Mouse (Mus musculus) forebrain, embryonic 14.5 days (tissue): Measurements from ENCODE around the gene Cactin. TPM values are rescaled to one million over a fixed set of nuclear protein-coding genes. Genes with fewer than 3 reads are reported as not detected.

Experiments used
- ATAC-seq: fragments of 200-750 bp; cut with Nextera tagmentation; 2 replicates; pipeline ENCODE4 v1.8.0; 2017; ENCODE audit warnings: mild to moderate bottlenecking, moderate library complexity
- DNase-seq: peaks from one replicate; pipeline ENCODE4 v3.0.0-alpha.2; 2015; ENCODE audit warnings: low spot score
- H3K27ac ChIP-seq: fragments of 300-500 bp; sonication (generic); 2 replicates; pipeline ENCODE4 v1.5.1; 2014; ENCODE audit warnings: low read depth, mild to moderate bottlenecking, control low read depth, low read length, moderate library complexity
- H3K27me3 ChIP-seq: fragments of 300-500 bp; sonication (generic); replicated peaks from 2 replicates; pipeline ENCODE4 v1.6.1; 2014; ENCODE audit warnings: low read length, control low read depth, mixed read lengths; ENCODE audit not compliant: control insufficient read depth, insufficient read depth
- H3K36me3 ChIP-seq: fragments of 300-500 bp; sonication (generic); 2 replicates; pipeline ENCODE4 v1.6.1; 2014; ENCODE audit warnings: low read length, control low read depth; ENCODE audit not compliant: control insufficient read depth, insufficient read depth
- H3K4me1 ChIP-seq: fragments of 300-500 bp; sonication (generic); 2 replicates; pipeline ENCODE4 v1.6.1; 2014; ENCODE audit warnings: antibody characterized with exemption, low read length, control low read depth; ENCODE audit not compliant: control insufficient read depth, insufficient read depth
- H3K4me2 ChIP-seq: fragments of 300-500 bp; sonication (generic); 2 replicates; pipeline ENCODE4 v1.6.1; 2014; ENCODE audit warnings: mild to moderate bottlenecking, control low read depth, low read length
- H3K4me3 ChIP-seq: fragments of 300-500 bp; sonication (generic); 2 replicates; pipeline ENCODE4 v1.5.1; 2014; ENCODE audit warnings: low read depth, low read length, control low read depth
- H3K9ac ChIP-seq: fragments of 300-500 bp; sonication (generic); 2 replicates; pipeline ENCODE4 v1.6.1; 2014; ENCODE audit warnings: mild to moderate bottlenecking, low read length, control low read depth, moderate library complexity
- H3K9me3 ChIP-seq: fragments of 300-500 bp; sonication (generic); replicated peaks from 2 replicates; pipeline ENCODE4 v1.6.1; 2016; ENCODE audit warnings: low read length, control low read depth, mixed read lengths; ENCODE audit not compliant: control insufficient read depth
- WGBS: fragments of 180-500 bp; shearing (Covaris S2); extraction: QIAGEN DNeasy Blood & Tissue Kit; methylation state at CpG from one replicate; pipeline ENCODE4 v1.1.7; 2014; 5-methylcytosine and 5-hydroxymethylcytosine counted together
- polyA plus RNA-seq: library from polyadenylated mRNA; unstranded; fragments of >200 nt; fragmentation: Nextera tagmentation; extraction: Ambion mirVana; gene quantifications from 2 replicates; pipeline ENCODE4 v1.2.1, GENCODE M21; 2014

The Cactin gene
- polyA plus RNA-seq, 1 experiment from 2014 or later, result 16.8 TPM

GRCm38 (mm10) chr10:81350351-81351063, 29.6 kb downstream of the Cactin start, which contains the start of gene Hmg20b:
TSS of gene Hmg20b (minus strand) at chr10:81350480.
- WGBS, result under 1% methylated on average over 54 of the region's 54 CpGs
- Histone ChIP-seq H3K4me1 (peaks cover 15% of the 10 kb centered on the region), H3K4me3 (peak within 1 kb of the TSS; percentile 72), H3K27me3 (no peaks in the 10 kb centered on the region; the same call in 1 of the 2 replicates), H3K9ac (peak within 1 kb of the TSS; percentile 79), H3K36me3 (peaks cover 10% of the 10 kb centered on the region), H3K4me2 (peak within 1 kb of the TSS; percentile 92), H3K9me3 (no peaks in the 10 kb centered on the region), H3K27ac (peak within 1 kb of the TSS; percentile 33; the same call in 1 of the 2 replicates)
- peak; percentile 99 for DNase-seq
- ATAC-seq, result peak; percentile 96

DNA sequence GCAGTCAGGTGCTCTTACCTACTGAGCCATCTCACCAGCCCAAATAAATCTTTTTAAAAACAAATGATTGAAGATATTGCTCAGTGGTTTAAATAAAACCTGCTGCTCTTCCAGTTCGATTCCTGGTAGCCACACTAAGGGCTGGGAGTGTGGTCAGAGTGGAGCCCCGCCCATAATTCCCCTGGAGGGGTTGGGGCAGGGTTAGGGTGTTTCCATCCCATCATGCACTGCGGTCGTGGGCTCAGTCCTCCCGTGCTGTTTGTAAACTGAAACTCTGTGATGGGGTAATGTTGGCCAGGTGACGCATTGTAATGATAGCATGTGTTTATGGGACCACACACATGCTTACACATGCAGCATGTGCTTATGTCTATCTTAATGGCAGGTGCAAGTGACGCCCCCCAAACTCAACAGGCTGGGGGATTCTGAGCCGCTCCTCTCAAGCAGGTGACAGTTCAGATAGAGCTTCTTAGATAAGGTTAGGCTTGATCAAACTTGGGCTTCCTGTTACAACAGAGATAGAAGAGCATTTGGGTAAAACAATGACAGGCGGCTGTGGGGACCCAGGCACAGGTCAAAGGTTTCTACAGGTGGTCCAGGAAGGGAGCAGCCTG, 30.9 kb downstream of the Cactin start:
- Histone ChIP-seq H3K4me3 (no peak overlapping the region), H3K9ac (no peak overlapping the region), H3K9me3 (no peaks in the 10 kb centered on the region), H3K4me2 (no peak overlapping the region), H3K27me3 (no peaks in the 10 kb centered on the region), H3K4me1 (peaks cover 11% of the 10 kb centered on the region), H3K27ac (no peak overlapping the region), H3K36me3 (peaks cover 10% of the 10 kb centered on the region)
- DNase-seq, result no peak
- 28% methylated on average over 9 of the region's 9 CpGs for WGBS
- no peak for ATAC-seq

DNA sequence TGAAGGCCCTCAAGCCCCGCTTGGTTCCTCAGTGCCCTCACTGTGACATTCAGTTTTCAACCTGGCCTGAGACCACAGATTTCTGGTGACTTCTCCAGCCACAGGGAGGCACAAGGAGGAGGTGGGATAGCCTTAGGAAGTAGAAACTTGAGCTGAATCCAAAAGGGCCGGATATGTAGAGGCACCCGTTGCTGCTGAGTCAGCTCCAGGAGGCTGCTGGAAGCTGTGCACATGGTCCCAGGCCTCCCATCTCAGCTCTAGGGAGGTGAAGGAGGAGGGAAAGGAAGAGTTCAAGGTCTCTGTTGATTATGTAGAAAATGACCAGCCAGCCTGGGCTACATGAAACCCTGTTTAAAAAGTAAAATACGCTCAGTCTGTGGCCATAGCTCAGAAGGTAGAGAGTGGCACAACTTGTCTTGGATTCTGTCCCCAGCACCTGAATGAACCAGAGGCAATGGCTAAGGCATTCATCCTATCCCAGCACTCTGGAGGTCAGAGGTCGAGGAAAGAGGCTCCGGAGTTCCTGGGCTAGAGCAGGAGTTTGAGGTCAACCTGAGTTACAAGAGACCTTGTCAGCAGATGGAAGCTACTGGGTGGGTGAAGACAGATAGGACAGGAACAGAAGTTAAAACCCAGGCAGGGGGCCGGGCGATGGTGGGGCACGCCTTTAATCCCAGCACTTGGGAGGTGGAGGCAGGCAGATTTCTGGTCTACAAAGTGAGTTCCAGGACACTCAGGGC, 34.0 kb downstream of the Cactin start:
- WGBS, result 74% methylated on average over 9 of the region's 9 CpGs
- Histone ChIP-seq H3K27ac (no peak overlapping the region), H3K27me3 (no peaks in the 10 kb centered on the region), H3K36me3 (no peaks in the 10 kb centered on the region), H3K4me1 (peaks cover 3% of the 10 kb centered on the region; the same call in 1 of the 2 replicates), H3K9ac (no peak overlapping the region), H3K9me3 (no peaks in the 10 kb centered on the region), H3K4me3 (no peak overlapping the region), H3K4me2 (no peak overlapping the region)
- ATAC-seq (no peak), DNase-seq (no peak)

GRCm38 (mm10) chr10:81355533-81355932, 34.6 kb downstream of the Cactin start:
- Histone ChIP-seq H3K27ac (no peak overlapping the region), H3K9me3 (no peaks in the 10 kb centered on the region), H3K9ac (no peak overlapping the region), H3K4me1 (peaks cover 3% of the 10 kb centered on the region; the same call in 1 of the 2 replicates), H3K36me3 (no peaks in the 10 kb centered on the region), H3K27me3 (no peaks in the 10 kb centered on the region), H3K4me3 (no peak overlapping the region), H3K4me2 (no peak overlapping the region)
- DNase-seq, result no peak
- no peak for ATAC-seq
- 80% methylated on average over 4 of the region's 4 CpGs for WGBS

DNA sequence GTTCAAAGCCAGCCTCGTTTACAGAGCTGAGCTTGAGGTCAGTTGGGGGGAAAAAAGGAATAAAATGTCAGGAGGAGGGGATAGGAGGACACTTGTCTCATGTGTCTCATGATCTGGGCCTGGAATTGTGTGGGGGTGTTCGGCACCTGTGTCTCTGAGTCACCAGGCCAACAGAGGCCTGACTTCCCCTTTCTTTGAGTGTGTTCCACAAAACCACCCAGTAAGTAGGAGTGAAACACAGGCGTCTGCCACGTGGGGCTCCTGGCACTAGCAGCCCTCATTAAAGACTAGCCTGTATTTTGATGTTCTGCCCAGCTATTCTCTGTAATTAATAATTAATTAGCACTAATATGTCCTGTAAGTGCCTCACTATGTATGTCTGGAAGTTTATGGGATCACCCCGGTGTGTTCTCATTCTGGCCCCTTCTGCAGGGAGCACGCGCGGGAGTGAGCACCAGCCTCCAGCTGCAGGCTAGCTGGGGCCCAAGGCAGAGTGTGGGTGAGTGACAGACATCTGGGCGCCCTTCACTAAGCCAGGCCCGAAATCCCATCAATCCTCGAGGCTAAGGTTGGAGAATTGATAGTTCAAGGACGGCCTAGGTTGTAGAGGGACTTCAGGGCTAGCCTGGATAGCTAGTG, 35.6 kb downstream of the Cactin start:
- 48% methylated on average over 12 of the region's 12 CpGs for WGBS
- H3K27me3 ChIP-seq, result no peaks in the 10 kb centered on the region
- H3K4me2 ChIP-seq, result peak overlapping the region; percentile 97
- ATAC-seq, result no peak
- H3K27ac ChIP-seq, result no peak overlapping the region
- no peak for DNase-seq
- peaks cover 3% of the 10 kb centered on the region; the same call in 1 of the 2 replicates for H3K4me1 ChIP-seq
- no peak overlapping the region for H3K9ac ChIP-seq
- no peaks in the 10 kb centered on the region for H3K9me3 ChIP-seq
- H3K4me3 ChIP-seq, result peak overlapping the region; percentile 68; the same call in 1 of the 2 replicates
- no peaks in the 10 kb centered on the region; the same call in 1 of the 2 replicates for H3K36me3 ChIP-seq

GRCm38 (mm10) chr10:81356991-81357844, 36.3 kb downstream of the Cactin start, which contains the start of gene Mfsd12:
TSS of gene Mfsd12 (plus strand) at chr10:81357491.
- H3K27ac ChIP-seq, result no peak within 1 kb of the TSS
- no peaks in the 10 kb centered on the region for H3K9me3 ChIP-seq
- ATAC-seq (peak; percentile 96), DNase-seq (peak; percentile 95)
- peak within 1 kb of the TSS; percentile 97 for H3K4me2 ChIP-seq
- 2% methylated on average over 73 of the region's 79 CpGs for WGBS
- peaks cover 3% of the 10 kb centered on the region; the same call in 1 of the 2 replicates for H3K4me1 ChIP-seq
- no peaks in the 10 kb centered on the region; the same call in 1 of the 2 replicates for H3K36me3 ChIP-seq
- no peaks in the 10 kb centered on the region for H3K27me3 ChIP-seq
- H3K9ac ChIP-seq, result peak within 1 kb of the TSS; percentile 81
- peak within 1 kb of the TSS; percentile 68 for H3K4me3 ChIP-seq

DNA sequence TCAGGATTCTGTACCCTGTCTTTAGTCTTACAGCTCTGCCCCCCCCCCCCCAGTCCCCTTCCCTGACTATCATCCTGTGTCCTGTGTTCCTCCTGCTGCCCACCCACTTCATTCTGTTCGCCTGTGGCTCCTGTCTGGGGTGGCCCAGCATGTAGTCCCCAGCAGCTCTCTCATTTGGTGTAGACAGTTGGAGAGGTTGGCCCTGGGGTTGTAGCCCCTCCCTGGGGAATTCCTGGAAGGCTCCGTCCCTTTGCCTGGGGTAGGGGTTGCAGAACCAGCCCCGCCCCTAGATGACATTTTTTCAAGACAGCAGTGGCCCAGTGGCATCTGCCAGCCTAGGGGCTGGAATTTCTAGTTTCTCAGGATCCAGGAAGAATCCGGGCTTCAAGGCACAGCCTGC, 37.3 kb downstream of the Cactin start:
- H3K4me1 ChIP-seq, result peaks cover 3% of the 10 kb centered on the region; the same call in 1 of the 2 replicates
- peak overlapping the region; percentile 68 for H3K4me3 ChIP-seq
- peaks cover 3% of the 10 kb centered on the region; the same call in 1 of the 2 replicates for H3K36me3 ChIP-seq
- DNase-seq (no peak), ATAC-seq (no peak)
- H3K9me3 ChIP-seq, result no peaks in the 10 kb centered on the region
- H3K27me3 ChIP-seq, result peaks cover 7% of the 10 kb centered on the region; the same call in 1 of the 2 replicates
- H3K9ac ChIP-seq, result peak overlapping the region; percentile 81
- H3K4me2 ChIP-seq, result peak overlapping the region; percentile 97
- H3K27ac ChIP-seq, result no peak overlapping the region
- 43% methylated on average over 4 of the region's 4 CpGs for WGBS
